Mouse (Mus musculus) bone marrow macrophage, adult 2 months (primary cell): ENCODE data around the gene Cep350.

Experiments
- CTCF ChIP-seq: IDR thresholded peaks from 2 replicates; pipeline ENCODE4 v1.5.1; 2012; ENCODE audit warnings: low read depth, mild to moderate bottlenecking, low read length, moderate library complexity
- POLR2A ChIP-seq: IDR thresholded peaks from 2 replicates; pipeline ENCODE4 v1.6.1; 2012; ENCODE audit warnings: mild to moderate bottlenecking, low read depth, low read length, borderline replicate concordance

- TF ChIP-seq CTCF = no peak
- TF ChIP-seq POLR2A = no peak
Observed at GRCm38 (mm10) chr1:155830861-155831260, 142.2 kb downstream of the Cep350 start.
